Mouse (Mus musculus) erythroid progenitor cell, adult 5-6 weeks (primary cell): Measurements from ENCODE around the gene BC048671. TPM values are rescaled to one million over a fixed set of nuclear protein-coding genes. Genes with fewer than 3 reads are reported as not detected.

Experiments
- ATAC-seq: replicated peaks from 2 replicates; pipeline ENCODE4 v1.8.0; 2016; ENCODE audit warnings: moderate number of reproducible peaks, mild to moderate bottlenecking, moderate TSS enrichment, inconsistent platforms; ENCODE audit not compliant: poor library complexity, low FRiP score, severe bottlenecking
- total RNA-seq, 2 experiments: library from RNA; stranded (forward) in 1 of 2; stranded (reverse) in 1 of 2; fragments of 150-400 nt in 1 of 2; fragments of 186-747, 209-891 nt in 1 of 2; gene quantifications; 2 replicates each; pipeline versions ENCODE4 v1.2.3 to v1.2.4; 2015 to 2017; ENCODE audit warnings: low replicate concordance in 2 of 2

BC048671 gene
- total RNA-seq, 2 experiments from 2014 or later, result not detected

DNA sequence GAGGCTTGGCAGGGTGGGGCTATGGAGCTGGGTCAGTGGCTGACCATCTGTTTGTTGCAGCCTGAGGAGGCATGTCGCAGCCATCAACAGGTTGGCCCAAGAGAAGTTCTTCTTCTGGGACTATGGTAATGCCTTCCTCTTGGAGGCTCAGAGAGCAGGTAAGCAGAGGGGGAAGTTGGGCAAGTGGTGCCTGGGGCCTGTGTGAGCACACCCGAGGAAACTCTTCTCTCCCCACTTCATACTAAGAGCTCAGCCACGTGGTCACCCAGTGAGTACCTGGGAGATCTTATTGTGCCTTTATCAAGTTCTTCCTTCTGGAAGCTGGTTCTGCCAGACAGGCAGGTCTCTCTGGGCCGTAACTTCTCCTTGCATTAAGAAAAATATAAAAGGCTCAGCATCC is 46.2 kb downstream of the BC048671 start:
- no peak for ATAC-seq

DNA sequence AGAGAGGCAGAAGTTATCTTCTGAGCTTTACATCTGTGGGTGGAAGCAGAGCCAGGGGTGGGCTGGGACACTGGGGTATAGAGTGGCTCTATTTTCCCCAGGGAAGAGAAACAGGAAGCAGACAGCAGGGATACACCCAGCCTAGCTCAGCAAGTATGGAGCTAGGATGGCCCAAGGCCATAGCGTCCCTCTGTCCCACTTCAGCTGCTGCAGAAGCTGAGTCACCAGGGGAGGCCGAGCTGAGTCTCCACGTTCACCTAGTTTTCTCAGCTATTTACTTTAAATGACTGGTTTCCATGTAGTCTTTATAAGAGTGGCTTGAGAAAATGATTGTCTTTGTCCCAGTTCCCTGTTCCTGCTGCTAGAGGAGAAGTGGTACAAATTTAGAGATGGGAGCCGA is 47.5 kb downstream of the BC048671 start:
- no peak for ATAC-seq

DNA sequence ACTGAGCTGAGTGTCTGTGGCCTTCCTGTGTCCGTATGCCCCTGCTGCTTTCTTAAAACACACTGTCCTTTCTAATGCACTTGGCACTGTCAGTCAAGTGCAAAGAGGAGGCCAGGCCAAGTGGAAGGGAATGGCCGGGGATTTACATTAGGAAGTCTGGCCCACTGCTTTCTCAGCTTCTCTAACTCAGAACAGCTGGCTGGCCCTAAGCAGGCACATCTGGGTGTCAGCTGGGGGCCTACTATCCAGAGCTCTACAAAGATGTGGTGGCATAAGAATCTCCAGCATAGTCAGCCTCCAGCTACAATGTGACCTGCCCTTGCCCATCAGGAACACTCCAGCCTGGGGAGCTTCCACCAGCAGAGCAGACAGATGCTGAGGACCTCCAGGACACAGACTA is 49.0 kb downstream of the BC048671 start:
- no peak for ATAC-seq

Other genes starting within 250 kb of the BC048671 start
- gene Vmn1r49, start 222.7 kb upstream of the BC048671 start, total RNA-seq (2015; ENCODE audit: low replicate concordance), result not detected in 2 replicates
- gene Vmn1r49, start 222.7 kb upstream of the BC048671 start, total RNA-seq (2017; ENCODE audit: low replicate concordance), result not detected in 2 replicates
- gene Vmn1r50, start 199.8 kb upstream of the BC048671 start, total RNA-seq (2015; ENCODE audit: low replicate concordance), result not detected in 2 replicates
- gene Vmn1r50, start 199.8 kb upstream of the BC048671 start, total RNA-seq (2017; ENCODE audit: low replicate concordance), result not detected in 2 replicates
- not detected in 2 replicates for gene Vmn1r51, start 178.6 kb upstream of the BC048671 start, total RNA-seq (2015; ENCODE audit: low replicate concordance)
- not detected in 2 replicates for gene Vmn1r51, start 178.6 kb upstream of the BC048671 start, total RNA-seq (2017; ENCODE audit: low replicate concordance)
- not detected in 2 replicates for gene Vmn1r52, start 126.4 kb upstream of the BC048671 start, total RNA-seq (2015; ENCODE audit: low replicate concordance)
- not detected in 2 replicates for gene Vmn1r52, start 126.4 kb upstream of the BC048671 start, total RNA-seq (2017; ENCODE audit: low replicate concordance)
- gene V1ra8, start 98.4 kb upstream of the BC048671 start, total RNA-seq (2015; ENCODE audit: low replicate concordance), result not detected in 2 replicates
- gene V1ra8, start 98.4 kb upstream of the BC048671 start, total RNA-seq (2017; ENCODE audit: low replicate concordance), result not detected in 2 replicates
- not detected in 2 replicates for gene Vmn1r53, start 76.8 kb upstream of the BC048671 start, total RNA-seq (2015; ENCODE audit: low replicate concordance)
- gene Vmn1r53, start 76.8 kb upstream of the BC048671 start, total RNA-seq (2017; ENCODE audit: low replicate concordance), result not detected in 2 replicates
- gene Vmn1r54, start 54.9 kb upstream of the BC048671 start, total RNA-seq (2015; ENCODE audit: low replicate concordance), result not detected in 2 replicates
- gene Vmn1r54, start 54.9 kb upstream of the BC048671 start, total RNA-seq (2017; ENCODE audit: low replicate concordance), result not detected in 2 replicates
- gene Chst13, start 24.0 kb downstream of the BC048671 start, total RNA-seq (2015; ENCODE audit: low replicate concordance), result 0.72 and 1.7 TPM in 2 replicates
- not detected in 2 replicates for gene Chst13, start 24.0 kb downstream of the BC048671 start, total RNA-seq (2017; ENCODE audit: low replicate concordance)
- gene Uroc1, start 32.1 kb downstream of the BC048671 start, total RNA-seq (2015; ENCODE audit: low replicate concordance), result not detected in 2 replicates
- not detected in 2 replicates for gene Uroc1, start 32.1 kb downstream of the BC048671 start, total RNA-seq (2017; ENCODE audit: low replicate concordance)
- gene Zxdc, start 68.3 kb downstream of the BC048671 start, total RNA-seq (2015; ENCODE audit: low replicate concordance), result 0.84 and 2.2 TPM in 2 replicates
- gene Zxdc, start 68.3 kb downstream of the BC048671 start, total RNA-seq (2017; ENCODE audit: low replicate concordance), result 3.9 and 5.1 TPM in 2 replicates
- not detected in 2 replicates for gene Cfap100, start 127.6 kb downstream of the BC048671 start, total RNA-seq (2015; ENCODE audit: low replicate concordance)
- gene Cfap100, start 127.6 kb downstream of the BC048671 start, total RNA-seq (2017; ENCODE audit: low replicate concordance), result not detected in 2 replicates
- gene Klf15, start 161.4 kb downstream of the BC048671 start, total RNA-seq (2015; ENCODE audit: low replicate concordance), result not detected in 2 replicates
- 0.08 and 0.39 TPM in 2 replicates for gene Klf15, start 161.4 kb downstream of the BC048671 start, total RNA-seq (2017; ENCODE audit: low replicate concordance)
- 1.1 TPM in 1 of 2 replicates, not detected in the other for gene Aldh1l1, start 185.2 kb downstream of the BC048671 start, total RNA-seq (2015; ENCODE audit: low replicate concordance)
- 1.8 TPM in 1 of 2 replicates, not detected in the other for gene Aldh1l1, start 185.2 kb downstream of the BC048671 start, total RNA-seq (2017; ENCODE audit: low replicate concordance)